ENCODE assay signal across 13 mouse cellular contexts in genomic region chr9:51686536-51686935, GRCm38 (mm10).
"Had no signal": no experiment of that assay in that cellular context is flagged by ENCODE, and none has a peak within 500 bp of the region (broad histone marks: within the 10 kb centered on the region; RNA-seq: fewer than 3 reads in every experiment).

No protein-coding gene starts in this region.

- H3K9me3 ChIP-seq: limb, embryonic 10.5 days; liver, embryonic 15.5 days; neural tube, embryonic 12.5 days; stomach, embryonic 15.5 days had no signal

- H3K36me3 ChIP-seq: limb, embryonic 10.5 days; liver, embryonic 15.5 days; neural tube, embryonic 12.5 days; stomach, embryonic 15.5 days had no signal

- H3K4me2 ChIP-seq: liver, embryonic 11.5 days; liver, embryonic 15.5 days; neural tube, embryonic 12.5 days; stomach, embryonic 15.5 days had no signal

- H3K9ac ChIP-seq: liver, embryonic 15.5 days; neural tube, embryonic 12.5 days; stomach, embryonic 15.5 days had no signal

- DNase-seq: kidney, postnatal 25 days; layer of hippocampus, adult 9-11 months; lung, adult 2 months; lung, postnatal 36 days; midbrain, embryonic 14.5 days; thymus, adult 2 months; thymus, postnatal 25 days had no signal

- H3K27me3 ChIP-seq: liver, embryonic 15.5 days; neural tube, embryonic 12.5 days; stomach, embryonic 15.5 days had no signal

- H3K4me1 ChIP-seq: limb, embryonic 10.5 days; liver, embryonic 15.5 days; neural tube, embryonic 12.5 days; stomach, embryonic 15.5 days had no signal

- H3K4me3 ChIP-seq: limb, embryonic 10.5 days; liver, embryonic 15.5 days; neural tube, embryonic 12.5 days; stomach, embryonic 15.5 days had no signal

- H3K27ac ChIP-seq: limb, embryonic 10.5 days; liver, embryonic 15.5 days; neural tube, embryonic 12.5 days; stomach, embryonic 15.5 days had no signal

- ATAC-seq: lung, postnatal 0 days had no signal
